ENCODE assay signal across 8 mouse cellular contexts in the genomic region with DNA sequence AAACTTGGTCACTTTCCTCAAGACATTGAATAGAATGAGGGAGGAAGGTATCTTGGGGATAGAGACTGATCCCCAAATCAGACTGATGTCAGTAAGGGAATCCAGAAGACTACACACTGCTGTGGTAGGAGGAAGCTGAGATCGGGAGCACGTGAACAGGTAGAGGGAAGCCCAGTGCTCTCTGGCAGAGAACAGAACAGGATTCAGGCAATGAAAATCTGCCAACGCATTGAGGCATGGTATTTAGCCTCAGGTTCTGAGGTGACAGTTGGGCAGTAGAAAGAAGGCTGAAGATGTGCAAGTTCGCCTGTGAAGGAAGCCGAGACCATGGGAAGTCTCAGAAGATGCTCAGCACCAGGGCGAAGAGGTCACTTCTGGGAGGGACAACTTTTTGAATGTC. TPM values are rescaled to one million over a fixed set of nuclear protein-coding genes. Genes with fewer than 3 reads are reported as not detected.
DNase-seq lines count a peak whose midpoint lies in the region; ATAC-seq and TF ChIP-seq lines count a peak whose summit lies in the region.

No protein-coding gene starts in this region.

- peaks cover 75% of the 10 kb centered on the region for H3K27me3 ChIP-seq in hindbrain, embryonic 10.5 days (ENCODE audit: insufficient read depth, poor library complexity, severe bottlenecking)
- H3K27me3 ChIP-seq in liver, embryonic 11.5 days (replicated peaks; ENCODE audit: control insufficient read depth, insufficient read depth, low read length) = peaks cover 40% of the 10 kb centered on the region
- H3K27me3 ChIP-seq in stomach, embryonic 14.5 days (ENCODE audit: control insufficient read depth, insufficient read depth, low read length) = peaks cover 14% of the 10 kb centered on the region; the same call in 1 of the 2 replicates

- no peak for TF ChIP-seq POLR2A in bone marrow, adult 2 months (IDR thresholded peaks at IDR 0.05; ENCODE audit: borderline replicate concordance, control insufficient read depth, low read depth, low read length)

- H3K27ac ChIP-seq in bone marrow, adult 2 months (ENCODE audit: control insufficient read depth, insufficient read depth, low read depth, low read length, poor library complexity) = no peak overlapping the region
- H3K27ac ChIP-seq in hindbrain, embryonic 10.5 days = no peak overlapping the region
- no peak overlapping the region for H3K27ac ChIP-seq in liver, embryonic 11.5 days (ENCODE audit: low read depth, low read length)
- H3K27ac ChIP-seq in stomach, embryonic 14.5 days (ENCODE audit: low read length) = no peak overlapping the region

- H3K9ac ChIP-seq in liver, embryonic 11.5 days (ENCODE audit: low read depth, low read length) = no peak overlapping the region
- H3K9ac ChIP-seq in stomach, embryonic 14.5 days (replicated peaks; ENCODE audit: low read depth, low read length) = no peak overlapping the region

- 4% methylated on average over 6 of the region's 6 CpGs for WGBS in bone marrow, adult 2 months
- WGBS in hindbrain, embryonic 10.5 days = 23% methylated on average over 6 of the region's 6 CpGs
- WGBS in liver, embryonic 11.5 days = 17% methylated on average over 6 of the region's 6 CpGs
- 25% methylated on average over 6 of the region's 6 CpGs for WGBS in stomach, embryonic 14.5 days

- H3K4me3 ChIP-seq in bone marrow, adult 2 months (replicated peaks; ENCODE audit: control insufficient read depth, low read depth, low read length) = peak overlapping the region; percentile 73
- 0 out of 2 replicates have a peak overlapping the region, but pooled peaks have one; percentile 80 for H3K4me3 ChIP-seq in hindbrain, embryonic 10.5 days
- H3K4me3 ChIP-seq in liver, embryonic 11.5 days (ENCODE audit: low read depth, low read length) = peak overlapping the region; percentile 70
- H3K4me3 ChIP-seq in stomach, embryonic 14.5 days (ENCODE audit: low read depth, low read length) = peak overlapping the region; percentile 70

- H3K36me3 ChIP-seq in hindbrain, embryonic 10.5 days = no peaks in the 10 kb centered on the region
- no peaks in the 10 kb centered on the region for H3K36me3 ChIP-seq in liver, embryonic 11.5 days (ENCODE audit: control insufficient read depth, insufficient read depth, low read length)
- no peaks in the 10 kb centered on the region for H3K36me3 ChIP-seq in stomach, embryonic 14.5 days (ENCODE audit: control insufficient read depth, insufficient read depth, low read length)

- peak overlapping the region; percentile 99 for H3K4me2 ChIP-seq in liver, embryonic 11.5 days
- H3K4me2 ChIP-seq in stomach, embryonic 14.5 days (replicated peaks; ENCODE audit: low read depth, low read length) = peak overlapping the region; percentile 99; the same call in 1 of the 2 replicates

- TF ChIP-seq CTCF in bone marrow, adult 2 months (IDR thresholded peaks at IDR 0.05; ENCODE audit: control insufficient read depth, insufficient read depth, low read length) = no peak

- ATAC-seq in cerebellum, adult (ENCODE audit: insufficient number of reproducible peaks, low FRiP score, low TSS enrichment) = no peak; the same call in 1 of the 2 replicates
- ATAC-seq in liver, embryonic 11.5 days (replicated peaks; ENCODE audit: low FRiP score) = no peak
- ATAC-seq in stomach, embryonic 14.5 days (ENCODE audit: insufficient number of reproducible peaks, insufficient read depth, low FRiP score, low read depth) = no peak

- no peaks in the 10 kb centered on the region; the same call in 1 of the 2 replicates for H3K4me1 ChIP-seq in bone marrow, adult 2 months (ENCODE audit: control insufficient read depth, insufficient read depth, low read length)
- peaks cover 20% of the 10 kb centered on the region for H3K4me1 ChIP-seq in hindbrain, embryonic 10.5 days (replicated peaks)
- H3K4me1 ChIP-seq in liver, embryonic 11.5 days (replicated peaks; ENCODE audit: control insufficient read depth, insufficient read depth, low read length) = no peaks in the 10 kb centered on the region; the same call in 1 of the 2 replicates
- H3K4me1 ChIP-seq in stomach, embryonic 14.5 days (ENCODE audit: control insufficient read depth, insufficient read depth, low read length) = no peaks in the 10 kb centered on the region

- DNase-seq in cerebellum, adult 11-12 months = peak; percentile 45
- DNase-seq in hindbrain, embryonic 10.5 days (ENCODE audit: low spot score) = no peak
- no peak for DNase-seq in liver, embryonic 11.5 days (ENCODE audit: low spot score)
- no peak for DNase-seq in ovary, postnatal 36 days (ENCODE audit: low spot score)
- DNase-seq in left cerebral cortex, adult 9 months (ENCODE audit: low spot score in 2 of 2) = no peak

- no peaks in the 10 kb centered on the region for H3K9me3 ChIP-seq in hindbrain, embryonic 10.5 days
- no peaks in the 10 kb centered on the region for H3K9me3 ChIP-seq in liver, embryonic 11.5 days (ENCODE audit: control insufficient read depth, low read length)
- H3K9me3 ChIP-seq in stomach, embryonic 14.5 days (ENCODE audit: control insufficient read depth, low read depth, low read length) = no peaks in the 10 kb centered on the region

RNA-seq across cellular contexts. Expression of a gene that starts 0.7 kb away (rescaled TPM):
- polyA plus RNA-seq in bone marrow, adult 2 months (2011; ENCODE audit: insufficient read depth, insufficient read length, low replicate concordance, missing spikeins) = 14.7 and 17.8 TPM in 2 replicates
- polyA plus RNA-seq in hindbrain, embryonic 10.5 days (2016; fragmentation: Nextera tagmentation; extraction: Ambion mirVana) = 11.4 and 11.8 TPM in 2 replicates
- 16.6 and 18.2 TPM in 2 replicates for polyA plus RNA-seq in liver, embryonic 11.5 days (2014; fragmentation: Nextera tagmentation; extraction: Ambion mirVana)
- polyA plus RNA-seq in stomach, embryonic 14.5 days (2014; fragmentation: Nextera tagmentation; extraction: Ambion mirVana) = 10.2 and 13.0 TPM in 2 replicates
